Mouse (Mus musculus) adipocyte (in vitro differentiated cells): ENCODE data around the gene Uqcc3.
"Not testable (repeated sequence)": the region's sequence is repeated elsewhere in the genome, so short reads cannot be mapped to it uniquely, and the experiment has no call there.

Experiments
- DNase-seq: peaks from one replicate; pipeline ENCODE4 v3.0.0-alpha.2; 2016; ENCODE audit warnings: low spot score

Uqcc3 gene

DNA sequence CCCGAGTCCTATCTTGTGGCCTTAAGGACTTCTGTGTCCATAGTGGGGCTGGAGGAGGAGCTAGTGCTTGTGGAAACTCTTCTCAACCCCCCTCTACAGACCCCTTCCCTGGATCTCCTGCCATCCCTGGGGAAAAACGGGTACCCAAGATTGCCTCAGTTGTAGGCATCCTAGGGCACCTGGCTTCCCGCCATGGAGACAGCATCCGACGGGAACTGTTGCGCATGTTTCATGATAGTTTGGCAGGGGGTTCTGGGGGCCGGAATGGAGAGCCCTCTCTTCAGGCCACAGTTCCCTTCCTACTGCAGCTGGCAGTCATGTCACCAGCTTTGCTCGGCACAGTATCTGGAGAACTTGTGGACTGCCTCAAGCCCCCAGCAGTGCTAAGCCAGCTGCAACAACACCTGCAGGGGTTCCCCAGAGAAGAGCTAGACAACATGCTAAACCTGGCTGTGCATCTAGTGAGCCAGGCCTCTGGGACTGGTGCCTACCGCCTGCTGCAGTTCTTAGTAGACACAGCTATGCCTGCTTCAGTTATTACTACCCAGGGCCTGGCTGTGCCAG is 14.8 kb upstream of the Uqcc3 start:
- no peak for DNase-seq

DNA sequence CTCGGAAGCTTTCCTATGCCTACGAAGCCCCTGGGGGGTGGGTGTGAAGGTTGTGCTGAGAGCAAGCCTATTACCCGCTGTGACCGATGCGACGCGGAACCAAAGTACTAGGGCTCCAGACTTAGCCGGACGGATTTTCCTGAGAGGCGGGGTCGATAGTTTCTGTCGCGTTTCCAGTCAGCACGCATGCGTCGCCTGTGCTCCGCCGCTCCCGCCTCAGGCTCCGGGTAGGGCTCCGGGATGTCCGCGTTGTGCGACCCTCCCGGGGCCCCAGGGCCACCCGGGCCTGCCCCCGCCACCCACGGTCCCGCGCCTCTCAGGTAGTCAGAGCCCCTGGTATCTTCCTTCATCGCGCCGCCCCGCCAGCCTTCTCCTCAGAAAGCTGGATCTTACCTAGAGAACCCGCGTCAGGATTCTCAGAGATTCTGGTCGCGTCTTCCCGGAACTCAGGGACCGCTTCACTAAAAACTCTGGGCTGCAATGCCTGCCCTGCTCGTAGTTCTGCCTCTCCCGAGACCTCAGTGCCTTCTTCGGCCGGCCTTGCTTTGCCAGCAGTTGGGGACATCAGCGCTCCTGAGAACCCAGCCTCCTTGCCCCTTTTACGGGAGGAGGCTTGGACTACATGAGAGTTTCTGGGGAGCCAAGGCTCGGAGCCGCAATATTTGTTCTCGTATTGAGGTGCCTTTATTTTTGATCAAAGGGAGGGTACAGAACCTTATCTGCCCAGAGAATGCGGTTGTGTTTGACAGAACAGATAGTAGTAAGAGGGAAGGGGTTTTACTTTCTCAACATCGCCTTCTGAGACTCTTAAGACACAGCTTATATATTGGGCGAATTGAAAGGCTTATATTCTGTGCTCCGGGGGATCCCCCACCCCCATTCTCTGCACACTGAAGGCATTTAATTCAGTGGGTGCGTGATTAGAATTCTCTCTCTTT is 12.4 kb upstream of the Uqcc3 start, which contains the start of gene Ints5:
TSS of gene Ints5 (plus strand) at position 177 of the 938 bp plus-strand sequence.
- peak; percentile 93 for DNase-seq

DNA sequence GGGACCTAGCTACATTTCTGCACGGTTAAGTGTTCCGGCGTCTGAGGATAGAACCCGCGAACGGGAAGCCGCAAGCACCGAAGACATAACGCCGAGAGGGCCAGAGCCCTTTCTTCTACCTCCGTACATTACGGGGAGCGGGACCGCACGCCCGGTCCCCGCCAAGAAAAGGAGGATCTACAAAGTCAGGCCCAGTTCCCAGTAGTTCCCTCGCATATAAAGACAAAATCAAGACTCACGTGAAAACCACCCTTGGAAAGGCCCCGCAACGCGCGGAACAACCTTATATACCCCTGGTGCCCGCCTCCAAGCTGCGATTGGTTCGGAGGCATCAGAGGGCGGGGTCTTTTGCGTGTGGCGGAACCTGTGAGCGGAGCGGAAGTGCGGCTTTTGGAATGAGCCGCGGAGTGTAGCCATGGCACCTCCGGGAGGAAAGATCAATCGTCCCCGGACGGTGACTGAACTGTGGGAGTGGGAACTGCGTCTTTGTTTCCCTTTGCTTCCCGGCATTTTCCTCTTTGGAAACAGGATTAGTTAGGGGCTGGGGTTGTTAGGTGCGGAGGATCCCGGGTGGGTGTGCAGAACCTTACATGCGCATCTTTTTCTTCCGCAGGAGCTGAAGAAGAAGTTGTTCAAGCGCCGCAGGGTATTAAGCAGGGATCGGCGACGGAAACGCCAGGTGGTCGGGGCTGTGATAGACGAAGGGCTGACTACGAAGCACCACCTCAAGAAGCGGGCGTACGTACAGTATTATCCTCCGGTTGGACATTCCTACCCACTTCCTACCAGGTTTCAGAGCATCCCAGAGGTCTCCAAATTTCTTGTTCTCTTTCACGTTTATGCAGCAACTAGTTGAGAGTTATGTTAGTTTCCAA is 8.0 kb upstream of the Uqcc3 start, which contains the start of the genes 1810009A15Rik and Gm49416:
TSS of gene 1810009A15Rik (plus strand) at position 343 of the 875 bp plus-strand sequence.
TSS of gene Gm49416 (plus strand) at position 416 of the 875 bp plus-strand sequence.
- DNase-seq, result peak; percentile 98

GRCm38 (mm10) chr19:8887585-8888463 is 7.1 kb upstream of the Uqcc3 start:
- no peak for DNase-seq

GRCm38 (mm10) chr19:8886916-8887584 is 6.3 kb upstream of the Uqcc3 start:
- DNase-seq, result no peak

DNA sequence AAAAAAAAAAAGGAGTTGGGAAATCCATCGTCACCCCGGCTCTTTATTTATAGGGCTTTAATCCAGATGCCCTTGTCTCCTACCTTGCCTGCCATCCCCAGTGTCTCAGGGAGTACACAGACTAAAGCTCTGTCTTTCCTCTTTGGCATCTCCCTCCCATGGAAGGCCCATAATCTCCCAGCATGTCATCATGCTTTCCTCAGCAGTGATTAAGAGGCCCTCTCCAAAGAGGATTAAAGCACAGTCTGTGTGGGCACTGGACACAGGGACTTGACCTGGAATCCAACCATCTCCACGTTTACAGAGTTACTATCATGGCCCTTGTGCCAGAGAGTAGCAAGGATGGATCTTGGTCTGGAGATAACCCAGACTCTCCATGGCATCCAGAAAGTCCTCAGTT is 2.9 kb upstream of the Uqcc3 start, which contains the start of the genes Lbhd1 and Gm49403:
TSS of gene Lbhd1 (plus strand) at position 117 of the 400 bp plus-strand sequence.
TSS of gene Gm49403 (plus strand) at position 315 of the 400 bp plus-strand sequence.
- DNase-seq, result no peak

GRCm38 (mm10) chr19:8881034-8881392 is 290 bp upstream of the Uqcc3 start:
- no peak for DNase-seq

GRCm38 (mm10) chr19:8875031-8875430 is 5.7 kb downstream of the Uqcc3 start:
- no peak for DNase-seq

DNA sequence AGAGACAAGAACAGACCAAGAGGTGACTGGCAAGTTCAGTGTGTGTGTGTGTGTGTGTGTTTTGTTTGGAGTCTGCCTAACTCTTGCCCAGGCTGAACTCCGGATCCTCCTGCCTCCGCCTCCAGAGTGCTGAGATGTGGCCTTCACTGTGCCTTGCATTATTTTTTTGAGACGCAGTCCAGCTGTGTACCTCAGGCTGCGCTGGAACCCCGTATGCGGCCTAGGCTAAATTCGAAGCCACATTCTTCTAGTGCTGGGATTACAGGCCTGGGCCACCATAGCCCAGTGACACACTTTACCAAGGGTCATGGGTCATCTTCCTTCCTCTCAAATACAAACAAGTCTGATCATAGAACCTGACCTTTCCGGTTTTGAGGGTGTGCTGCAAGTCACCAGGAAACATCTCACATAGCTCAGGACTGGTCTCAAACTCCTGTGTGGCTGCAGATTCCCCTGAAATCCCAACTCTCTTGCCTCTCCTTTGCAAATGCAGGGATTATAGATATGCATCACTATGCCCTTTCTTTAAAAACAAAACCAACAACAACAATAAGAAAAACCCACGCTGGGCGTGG is 8.4 kb downstream of the Uqcc3 start:
- DNase-seq, result peak; percentile 43

DNA sequence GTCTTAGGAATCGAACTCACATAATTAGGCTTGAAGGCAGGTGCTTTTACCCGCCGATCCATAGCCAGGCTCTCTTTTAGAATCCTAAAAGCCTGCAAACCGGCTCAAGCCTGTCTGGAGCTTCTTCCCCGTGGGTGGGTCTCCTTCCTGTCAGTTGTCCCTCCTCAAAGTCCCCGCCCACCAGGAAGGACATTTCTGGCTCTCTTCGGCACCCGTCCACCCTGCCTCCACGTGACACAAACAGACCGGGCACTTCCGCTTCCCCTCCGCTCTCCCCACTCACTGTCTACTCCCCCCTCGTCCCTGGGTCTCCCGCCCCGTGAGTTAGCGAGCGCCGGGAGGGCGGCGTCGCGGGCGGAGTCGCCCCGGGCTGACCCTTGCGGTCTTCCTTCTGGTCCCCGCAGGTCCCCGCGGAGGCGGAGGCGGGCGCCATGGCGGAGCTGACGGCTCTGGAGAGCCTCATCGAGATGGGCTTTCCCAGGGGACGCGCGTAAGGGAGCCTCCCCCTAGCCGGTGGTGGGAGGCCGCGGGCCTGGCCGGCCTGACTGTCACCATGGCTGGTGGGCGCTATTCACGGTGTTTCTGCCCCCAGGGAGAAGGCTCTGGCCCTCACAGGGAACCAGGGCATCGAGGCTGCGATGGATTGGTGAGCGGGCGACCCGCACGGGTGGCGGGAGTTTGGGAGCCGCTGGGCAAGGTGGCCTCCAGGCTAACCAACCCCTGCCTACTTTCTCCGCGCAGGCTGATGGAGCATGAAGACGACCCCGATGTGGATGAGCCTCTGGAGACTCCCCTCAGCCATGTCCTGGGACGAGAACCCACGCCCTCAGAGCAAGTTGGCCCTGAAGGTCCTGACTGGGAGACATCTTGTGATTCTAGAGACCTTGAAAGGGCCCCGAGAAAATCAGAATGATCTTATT is 9.2 kb downstream of the Uqcc3 start, which contains the start of gene Ubxn1:
TSS of gene Ubxn1 (plus strand) at position 230 of the 920 bp plus-strand sequence.
- peak; percentile 99 for DNase-seq

DNA sequence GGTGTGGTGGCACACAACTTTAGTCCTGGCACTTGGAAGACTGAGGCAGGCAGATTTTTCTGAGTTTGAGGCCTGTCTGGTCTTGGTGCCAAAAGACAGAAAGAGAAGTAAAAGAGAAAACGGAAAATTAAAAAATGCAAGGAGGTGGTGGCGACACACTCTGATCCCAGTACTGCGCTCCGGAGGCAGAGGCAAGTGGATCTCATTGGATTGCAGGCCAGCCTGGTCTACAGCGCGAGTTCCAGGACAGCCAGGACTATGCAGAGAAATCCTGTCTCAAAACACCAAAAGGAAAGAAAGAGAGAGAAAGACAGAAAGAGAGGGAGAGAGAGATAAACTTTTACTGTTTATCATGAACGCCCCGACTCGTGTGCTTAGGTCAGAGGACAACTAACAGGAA is 9.9 kb downstream of the Uqcc3 start:
- no peak for DNase-seq

GRCm38 (mm10) chr19:8870381-8870780 is 10.3 kb downstream of the Uqcc3 start:
- DNase-seq, result not testable (repeated sequence)

- DNase-seq, result no peak
Observed at GRCm38 (mm10) chr19:8864265-8864664, 16.5 kb downstream of the Uqcc3 start.

DNA sequence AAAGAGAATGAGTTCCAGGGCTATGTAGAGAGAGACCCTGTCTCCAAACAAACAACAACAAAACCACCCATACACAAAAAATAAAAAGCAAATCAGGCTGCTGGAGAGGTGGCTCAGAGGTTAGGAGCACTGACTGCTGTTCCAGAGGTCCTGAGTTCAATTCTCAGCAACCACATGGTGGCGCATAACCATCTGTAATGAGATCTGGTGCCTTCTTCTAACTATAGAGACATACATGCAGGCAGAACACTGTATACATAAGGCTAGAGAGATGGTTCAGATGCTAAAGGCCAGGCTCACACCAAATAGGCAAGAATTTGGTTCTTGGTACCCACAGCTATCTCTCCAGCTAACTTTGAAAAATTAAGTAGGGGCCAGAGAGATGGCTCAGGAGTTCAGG is 21.7 kb downstream of the Uqcc3 start:
- DNase-seq, result peak; percentile 59

DNA sequence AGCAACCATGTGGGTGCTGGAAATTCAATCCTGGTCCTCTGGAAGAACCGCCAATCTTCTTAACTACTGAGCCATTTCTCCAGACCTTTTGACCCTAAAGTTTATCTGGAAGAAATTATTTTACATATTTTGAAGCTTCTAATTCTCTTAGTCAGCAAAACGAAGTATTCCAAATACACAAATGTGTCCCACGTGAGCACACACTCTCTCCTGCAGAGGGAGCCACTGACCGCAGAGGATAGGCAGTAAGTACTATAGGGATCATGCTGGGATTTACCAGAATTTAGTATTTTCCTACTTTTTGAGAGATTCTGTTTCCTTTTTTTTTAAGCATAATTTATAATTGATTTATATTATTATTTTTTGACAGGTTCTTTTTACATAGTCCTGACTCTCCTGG is 23.0 kb downstream of the Uqcc3 start:
- DNase-seq, result peak; percentile 65

DNA sequence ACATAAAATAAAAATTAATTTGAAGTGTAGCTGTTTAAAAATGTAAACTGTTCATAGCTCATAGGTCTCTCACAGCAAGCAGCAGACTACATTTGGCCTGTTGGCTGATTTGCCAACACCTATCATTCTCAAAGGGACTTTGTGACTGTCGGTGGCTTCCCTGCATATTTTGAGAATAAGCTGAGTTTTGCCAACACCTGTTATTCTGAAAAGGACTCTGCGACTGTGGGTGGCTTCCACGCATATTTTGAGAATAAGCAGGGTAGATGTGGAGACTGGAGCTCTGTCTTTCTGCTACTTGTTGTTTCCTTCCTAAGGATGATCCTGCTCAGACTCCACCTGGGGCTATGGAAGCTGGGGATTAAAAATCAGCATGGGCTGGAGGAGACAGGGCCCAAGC is 27.6 kb downstream of the Uqcc3 start:
- DNase-seq, result no peak

DNA sequence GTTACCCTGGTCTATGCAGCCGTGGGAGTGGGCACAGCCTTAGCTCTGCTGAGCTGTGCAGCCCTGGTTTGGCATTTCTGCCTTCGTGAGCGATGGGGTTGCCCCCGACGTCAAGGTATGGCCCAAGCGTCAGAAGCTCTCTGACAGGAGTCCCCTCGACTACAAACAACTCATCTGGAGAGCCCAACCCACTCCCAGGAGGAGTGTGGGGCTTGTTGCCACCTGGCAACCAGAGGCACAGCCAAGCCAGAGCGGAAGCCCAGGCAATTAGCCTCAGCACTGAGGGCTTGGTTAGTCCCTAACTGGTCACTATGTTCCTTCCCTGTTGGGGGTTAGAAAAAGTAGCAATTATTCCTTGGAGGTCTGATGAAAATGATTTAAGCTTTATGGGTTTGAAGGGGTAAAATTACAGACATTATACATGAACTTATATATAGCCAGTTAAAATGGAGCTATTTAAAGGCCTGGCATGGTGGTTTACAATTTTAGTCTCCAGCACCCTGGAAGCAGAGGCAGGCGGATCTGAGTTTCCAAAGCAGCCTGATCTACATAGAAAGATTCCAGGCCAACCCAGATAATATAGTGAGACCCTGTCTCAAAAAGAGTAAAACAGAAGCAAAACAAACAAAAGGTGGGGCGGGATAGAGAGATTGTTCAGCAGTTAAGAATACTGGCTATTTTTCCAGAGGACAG is 28.3 kb downstream of the Uqcc3 start:
- no peak for DNase-seq

DNA sequence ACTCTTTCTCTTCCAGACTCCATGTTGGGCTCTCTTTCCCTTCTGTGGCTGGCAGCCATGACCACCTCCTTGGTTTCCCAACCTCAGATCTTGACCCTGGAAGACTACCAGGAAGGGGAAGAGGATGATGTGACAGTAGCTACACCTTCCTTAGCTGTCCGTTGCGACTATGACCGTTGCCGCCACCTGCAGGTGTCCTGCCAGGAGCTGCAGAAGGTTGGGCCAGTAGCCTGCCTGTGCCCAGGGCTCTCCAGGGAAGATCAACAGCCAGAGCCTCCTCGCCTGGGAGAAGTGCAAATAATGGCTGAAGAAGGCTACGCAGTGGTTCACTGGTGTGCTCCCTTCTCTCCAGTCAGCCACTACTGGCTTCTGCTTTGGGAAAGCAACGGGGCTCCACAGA is 29.1 kb downstream of the Uqcc3 start:
- DNase-seq, result no peak
